Mouse (Mus musculus): ENCODE results near the gene Cfap299.
"Not testable (repeated sequence)": the region's sequence is repeated elsewhere in the genome, so short reads cannot be mapped to it uniquely, and the experiment has no call there.

Cfap299 gene

DNA sequence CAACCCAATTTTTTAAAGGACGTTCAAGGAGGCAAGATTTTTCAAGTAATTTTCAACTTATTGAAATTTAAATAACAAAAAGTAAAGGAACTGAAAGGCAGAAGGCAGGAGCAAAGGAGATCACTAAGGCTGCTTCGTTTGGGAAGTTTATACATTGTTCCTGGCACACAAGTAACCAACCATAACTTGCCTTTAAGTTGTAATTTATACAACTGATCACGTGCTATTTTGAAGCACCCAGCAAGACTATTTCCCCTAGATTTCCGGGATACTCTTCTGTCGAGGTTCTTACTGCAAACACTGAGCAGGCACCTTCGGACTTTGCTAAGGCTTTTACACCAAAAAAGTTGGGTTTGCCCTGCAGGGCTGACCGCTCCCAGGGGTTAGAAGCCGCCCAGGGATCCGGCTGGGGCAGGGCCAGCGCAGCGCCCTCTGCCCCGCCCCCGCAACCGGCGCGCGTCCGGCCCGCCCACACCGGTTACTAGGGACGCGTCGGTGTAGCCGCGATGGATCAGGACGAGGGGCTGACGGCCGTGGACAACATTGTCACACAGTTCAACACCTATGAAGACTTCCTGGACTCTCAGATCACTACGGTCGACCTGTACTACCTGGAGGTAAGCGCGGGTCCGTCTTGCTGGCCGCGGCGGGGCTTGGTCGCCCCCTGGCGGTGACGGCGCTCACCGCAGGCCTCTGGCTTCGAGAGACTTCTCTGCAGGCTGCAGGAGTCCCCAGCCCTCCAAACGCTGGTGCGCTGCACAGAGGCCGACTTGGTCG, at the start of gene Cfap299:
Gene Cfap299 (plus strand): TSS at position 457 of the 777 bp plus-strand sequence.
- peak; percentile 71 for DNase-seq

DNA sequence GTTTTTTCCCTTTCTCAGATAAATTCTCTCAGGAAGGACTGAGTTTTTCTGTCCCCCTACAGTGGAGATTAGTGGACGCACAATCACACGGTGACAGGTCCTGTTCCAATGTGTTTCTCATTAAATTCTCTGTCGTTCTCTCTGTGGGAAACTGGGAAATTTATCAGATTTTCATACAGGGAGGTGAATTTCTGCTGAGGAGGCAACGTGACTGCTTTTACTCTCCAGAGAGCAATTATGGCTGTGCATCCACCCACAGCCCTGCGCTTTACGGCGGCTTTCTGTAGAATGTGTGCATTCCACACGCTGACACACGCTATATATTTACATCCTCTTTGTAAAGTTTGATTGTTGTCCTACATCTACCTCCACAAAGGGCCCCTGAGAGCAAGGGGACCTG, 47.1 kb upstream of the Cfap299 start:
- no peak for DNase-seq

DNA sequence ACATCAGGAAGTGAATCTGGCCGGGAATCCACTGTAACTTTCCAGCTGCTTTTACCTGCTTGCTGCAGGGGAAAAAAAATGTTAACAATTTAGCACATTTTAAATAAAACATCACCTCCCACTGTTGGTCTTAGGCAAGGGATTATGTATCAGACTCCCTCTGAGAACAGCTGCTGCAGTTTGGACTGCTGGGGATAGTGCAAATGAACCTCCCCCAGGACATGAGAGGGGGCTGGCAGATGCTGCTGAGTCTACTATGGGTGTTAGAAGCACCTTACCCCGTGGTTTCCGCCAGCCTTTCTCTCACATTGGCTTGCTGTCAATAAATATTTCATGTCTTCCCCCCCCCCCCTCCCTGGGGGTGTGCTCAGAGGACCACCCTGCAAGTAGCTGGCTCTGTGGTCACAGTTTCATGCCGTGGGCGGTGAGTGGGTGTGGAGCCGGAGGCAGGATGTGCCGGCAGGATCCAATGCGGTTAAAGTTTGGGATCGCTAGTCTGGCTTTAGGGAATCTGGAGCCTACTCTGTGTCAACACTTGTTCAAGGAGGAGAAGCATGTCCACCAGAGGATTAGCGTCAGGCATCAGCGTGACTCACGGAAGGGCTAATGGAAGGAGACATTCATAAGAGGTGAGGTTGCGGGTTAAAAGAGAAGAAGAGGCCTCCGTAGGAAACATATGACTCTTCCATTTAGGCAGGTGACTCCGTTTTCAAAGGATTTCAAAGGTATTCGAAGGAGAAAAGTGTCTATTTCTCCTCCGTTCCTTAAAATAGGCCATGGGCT, 45.2 kb upstream of the Cfap299 start:
- no peak for DNase-seq

DNA sequence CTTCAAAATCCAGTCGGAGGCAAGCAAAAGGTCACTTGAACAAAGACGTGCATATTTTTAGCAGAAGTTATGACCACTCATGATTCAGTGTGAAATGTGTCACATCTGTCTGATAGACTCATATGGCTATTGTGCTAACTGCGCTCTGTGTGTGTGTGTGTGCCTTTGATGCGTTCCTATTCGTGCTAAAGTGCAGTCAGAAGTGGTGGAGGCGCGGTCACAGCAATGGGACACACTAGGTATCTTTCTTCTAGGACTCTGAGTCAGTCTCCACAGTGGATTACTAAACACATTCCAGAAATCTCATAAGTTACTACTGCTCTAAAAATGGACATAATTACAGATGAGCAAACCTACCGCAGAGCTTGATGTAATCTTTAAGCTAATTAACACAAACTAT, 38.5 kb upstream of the Cfap299 start:
- no peak for DNase-seq

DNA sequence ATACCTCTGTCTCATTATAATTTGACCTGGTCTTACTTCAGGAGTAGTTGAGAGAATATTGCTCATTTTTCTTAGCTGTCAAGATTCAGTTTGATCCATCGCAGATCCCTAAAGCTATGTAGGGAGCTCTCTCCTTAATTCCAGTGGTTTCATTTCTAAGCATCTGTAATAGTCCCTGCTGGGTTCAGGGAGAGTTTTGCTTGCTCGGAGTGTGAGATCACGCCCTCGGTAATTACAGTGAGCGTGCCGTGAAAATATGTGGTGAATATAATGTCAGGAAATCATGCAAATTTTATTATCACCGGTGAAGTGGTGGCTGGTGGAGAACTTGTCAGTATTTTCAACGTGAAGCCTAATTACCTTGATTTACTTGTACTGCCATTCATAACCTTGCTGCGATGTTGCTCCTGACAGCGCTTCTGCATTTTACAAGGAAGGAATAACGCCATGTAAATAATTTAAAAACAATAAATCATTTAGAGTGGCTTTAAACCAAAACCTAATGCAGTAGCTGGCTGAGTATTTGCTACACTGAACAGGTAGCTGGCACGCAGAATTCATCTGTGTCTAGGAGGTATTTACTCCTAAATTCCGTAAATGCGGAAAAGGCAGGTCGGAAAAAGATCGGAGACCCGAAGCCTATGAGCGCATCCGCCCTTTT, 36.6 kb upstream of the Cfap299 start:
- no peak for DNase-seq

DNA sequence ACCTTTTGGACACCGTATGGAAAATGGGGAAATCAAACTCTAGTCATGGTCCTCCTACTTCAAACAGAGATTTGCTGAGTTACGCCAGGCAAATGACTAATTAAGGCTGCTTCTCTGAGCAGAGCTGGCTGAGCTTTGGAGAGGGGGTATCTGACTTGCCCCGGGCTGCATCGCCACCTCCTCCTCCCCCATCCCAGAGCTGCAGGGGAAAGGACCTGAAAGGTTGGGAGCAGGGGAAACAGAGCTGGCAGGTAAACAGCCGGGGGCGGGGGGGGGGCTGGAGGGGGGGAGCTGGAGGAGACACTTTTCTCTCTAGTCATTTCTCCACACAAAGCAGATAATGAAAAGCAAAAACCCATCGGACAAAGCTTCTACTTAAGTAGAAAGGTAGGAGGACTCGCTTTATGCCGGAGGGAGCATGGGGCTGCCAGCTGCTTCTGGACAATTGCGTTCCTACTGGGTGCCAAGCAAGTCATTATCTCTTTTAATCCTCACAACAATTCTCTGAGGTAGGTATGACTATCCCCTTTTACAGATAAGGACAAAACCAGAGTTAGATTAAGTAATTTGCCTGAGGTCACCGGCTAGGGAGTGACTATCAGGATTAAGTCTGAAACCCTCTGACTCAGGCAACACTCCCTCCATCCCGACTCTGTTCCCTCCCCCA, 35.9 kb upstream of the Cfap299 start:
- DNase-seq = no peak

DNA sequence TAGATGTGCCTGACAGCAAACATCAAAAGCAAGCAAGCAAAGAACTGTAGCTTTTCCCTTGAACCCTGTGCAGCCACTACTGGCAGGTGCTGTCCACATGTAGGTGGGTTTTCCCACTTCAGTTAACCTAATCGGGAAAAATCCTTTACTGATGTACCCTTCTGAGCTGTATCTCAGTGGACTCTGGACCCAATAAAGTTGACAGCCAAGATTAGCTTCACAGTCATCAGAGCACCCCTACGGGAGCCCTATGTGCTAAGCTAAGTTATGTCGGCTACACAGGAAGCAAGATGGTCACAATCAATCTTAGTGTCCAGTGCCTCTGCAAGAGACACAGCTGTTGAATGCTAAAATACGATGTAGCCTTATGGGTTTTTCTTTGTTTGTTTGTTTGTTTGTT, 29.0 kb upstream of the Cfap299 start:
- DNase-seq = no peak

DNA sequence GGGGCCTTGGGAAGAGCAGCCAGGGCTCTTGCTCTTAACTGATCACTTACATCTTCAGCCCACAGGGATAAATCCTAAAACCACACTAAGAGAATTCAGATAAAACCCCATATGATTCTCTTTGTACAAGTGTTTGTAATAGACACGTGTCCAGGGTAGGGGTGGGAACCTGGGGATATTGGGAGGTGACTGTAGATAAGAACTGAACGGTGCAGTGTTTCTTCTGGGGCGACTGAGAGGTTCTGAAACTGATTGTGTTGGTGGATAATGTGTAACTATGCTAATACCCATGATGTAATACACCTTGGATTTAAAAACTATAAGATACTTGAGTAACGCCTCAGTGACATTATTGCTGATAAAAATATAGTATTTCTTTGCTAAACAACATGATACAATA, 23.4 kb upstream of the Cfap299 start:
- DNase-seq = no peak

DNA sequence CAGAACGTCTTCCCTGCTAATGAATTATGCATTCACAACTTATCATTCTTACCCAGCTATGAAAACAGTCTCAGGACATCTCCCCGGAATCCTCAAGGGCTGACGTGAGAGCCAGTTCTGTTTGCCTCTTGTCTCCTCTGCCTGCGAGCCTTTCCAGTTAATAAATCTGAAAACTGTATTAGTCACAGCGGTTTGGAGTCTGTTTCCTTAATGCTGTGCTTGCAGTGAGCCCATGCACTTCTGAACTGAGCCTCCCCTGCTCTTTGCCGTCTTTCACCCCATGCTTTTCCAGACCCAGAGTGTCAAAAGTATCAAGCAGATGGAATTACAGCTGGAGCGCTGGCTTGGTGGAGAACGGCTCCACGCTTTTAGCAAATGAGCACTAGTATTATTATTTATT, 22.6 kb upstream of the Cfap299 start:
- no peak for DNase-seq

DNA sequence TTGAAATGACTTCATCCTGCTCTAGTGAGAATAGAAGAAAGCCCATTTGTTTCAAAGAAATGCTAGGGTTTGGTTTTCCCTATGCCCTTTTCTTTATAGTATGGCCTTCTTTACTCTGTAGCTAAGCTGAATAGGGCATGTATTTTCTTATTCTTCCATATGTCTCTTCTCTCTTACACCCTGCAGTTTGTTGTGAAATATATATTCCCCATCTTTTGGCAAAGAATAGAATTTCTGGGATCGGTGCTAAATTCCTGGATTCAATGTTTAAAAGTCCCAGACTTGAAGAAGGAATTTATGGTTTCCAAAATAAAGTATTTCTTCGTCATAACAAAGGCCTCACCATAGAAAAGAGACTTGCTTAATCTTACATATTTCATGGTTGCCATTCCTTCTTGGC, 2.5 kb upstream of the Cfap299 start:
- no peak for DNase-seq

DNA sequence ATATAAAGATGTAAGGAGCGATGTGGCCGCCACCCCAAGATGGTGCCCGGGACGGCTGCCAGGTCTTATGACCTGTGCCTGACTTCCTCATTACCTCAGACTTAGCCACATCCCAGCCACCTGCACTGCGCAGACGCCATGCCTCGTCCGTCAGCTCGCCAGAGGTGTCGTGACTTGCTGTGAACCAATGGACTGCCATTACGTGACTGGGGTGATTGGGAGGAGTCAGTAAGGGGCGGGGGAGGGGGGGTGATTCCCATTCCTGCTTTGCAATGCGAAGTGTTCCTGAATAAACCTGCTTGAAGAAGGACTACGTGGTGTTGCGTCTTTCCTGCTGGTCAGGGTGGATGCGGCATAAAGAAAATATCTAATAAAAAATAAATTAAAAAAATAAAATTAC, 14.6 kb downstream of the Cfap299 start:
- not testable (repeated sequence) for DNase-seq

DNA sequence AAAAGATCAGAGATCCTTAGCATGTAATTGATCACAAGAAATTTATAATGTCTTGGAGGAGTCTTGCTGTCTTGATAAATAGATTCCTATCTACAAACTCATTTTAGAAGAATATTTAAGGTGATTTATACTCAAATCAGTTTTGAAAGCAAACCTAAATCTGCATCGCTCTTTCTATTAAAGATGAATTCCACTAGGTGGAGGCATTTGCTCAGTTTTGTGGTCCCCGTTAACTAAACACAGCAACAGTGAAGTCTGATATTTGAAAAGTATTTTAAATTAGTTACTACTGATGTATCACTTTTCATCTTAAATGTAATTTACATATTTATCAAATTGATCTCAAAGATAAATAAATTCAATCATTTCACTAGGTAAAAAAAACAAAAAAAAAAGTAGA, 15.5 kb downstream of the Cfap299 start:
- no peak for DNase-seq

DNA sequence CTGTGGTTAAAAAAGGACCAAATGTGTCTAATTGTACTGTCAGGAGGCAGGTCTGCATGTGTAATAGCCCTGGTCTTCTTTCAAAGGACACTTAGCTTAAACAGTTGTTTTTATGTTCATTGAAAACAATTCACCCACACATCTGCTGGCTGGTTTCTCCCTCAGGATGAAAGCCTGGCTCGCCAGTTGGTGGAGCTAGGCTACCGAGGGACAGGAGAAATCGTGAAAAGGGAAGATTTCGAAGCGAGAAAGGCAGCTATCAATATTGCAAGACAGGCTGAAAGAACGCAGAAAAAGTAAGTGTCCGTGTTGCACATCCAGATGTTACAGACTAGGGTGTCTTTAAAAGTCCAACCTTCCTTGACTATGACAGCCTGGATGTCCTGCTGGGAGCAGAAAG, 17.0 kb downstream of the Cfap299 start:
- no peak for DNase-seq

DNA sequence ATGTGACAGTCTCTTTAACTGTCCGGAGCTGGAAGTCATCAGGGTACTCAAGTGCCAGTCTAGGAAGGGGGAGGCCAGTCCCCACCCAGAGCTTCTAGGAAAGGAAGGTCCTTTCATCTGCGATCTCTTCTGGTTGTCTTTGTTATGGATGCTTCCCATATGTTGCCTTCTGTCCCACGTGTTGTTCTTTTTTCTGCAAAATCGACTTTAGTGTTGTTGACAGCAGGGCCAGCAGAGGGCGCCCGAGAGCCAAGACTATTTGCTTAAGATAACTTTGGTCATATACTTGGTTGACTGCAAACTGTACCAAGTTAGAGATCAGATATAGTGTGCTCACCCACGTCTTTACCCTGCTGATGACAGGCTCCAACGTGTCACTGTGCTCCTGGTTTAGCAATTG, 19.5 kb downstream of the Cfap299 start:
- peak; percentile 37 for DNase-seq

DNA sequence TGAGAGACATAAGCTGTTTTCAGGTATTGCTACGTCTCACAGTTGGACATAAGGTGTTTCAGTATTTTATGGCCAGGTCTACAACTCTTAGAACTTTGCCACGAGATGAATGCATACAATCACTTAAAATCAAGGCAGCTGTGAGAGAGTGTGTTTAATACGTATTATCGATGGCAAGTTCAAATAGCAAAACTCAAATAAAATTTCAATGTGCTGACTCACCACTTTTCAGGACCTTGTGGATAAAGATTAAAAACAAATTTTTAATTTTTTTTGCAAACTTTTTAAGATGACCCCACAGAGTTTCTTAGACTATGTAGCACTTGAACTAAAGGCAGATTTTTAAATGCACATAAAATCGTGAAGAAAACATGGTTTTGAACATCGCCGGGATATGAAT, 30.8 kb downstream of the Cfap299 start:
- no peak for DNase-seq

DNA sequence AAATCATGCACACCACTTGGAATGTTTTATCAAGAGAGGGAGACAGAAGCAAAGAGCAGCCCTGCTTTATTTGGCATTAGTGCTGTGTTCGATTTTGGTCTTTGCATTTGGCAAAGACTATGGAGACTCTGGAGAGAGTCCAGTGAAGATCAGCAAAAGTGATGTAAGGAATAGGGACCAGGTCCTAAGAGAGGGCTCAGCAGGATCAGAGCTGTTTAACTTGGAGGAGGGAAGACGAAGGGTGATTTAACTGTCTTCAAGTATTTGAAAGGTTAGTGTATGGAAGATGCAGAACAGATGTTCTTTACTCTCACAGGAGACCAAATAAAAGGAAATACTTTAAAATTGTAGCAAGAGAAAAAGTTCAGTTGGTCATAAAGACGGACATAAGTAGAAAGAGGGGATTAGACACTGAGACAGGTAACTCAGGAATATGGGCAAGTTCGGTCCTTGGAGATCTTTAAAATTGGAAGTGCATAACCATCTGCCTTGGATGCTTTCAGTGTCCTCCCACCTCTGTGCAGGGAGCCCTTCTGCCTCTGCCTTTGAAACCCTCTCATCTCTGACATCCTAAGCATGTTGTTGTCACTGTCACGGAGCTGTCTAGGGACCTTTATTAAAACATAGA, 31.8 kb downstream of the Cfap299 start:
- no peak for DNase-seq

DNA sequence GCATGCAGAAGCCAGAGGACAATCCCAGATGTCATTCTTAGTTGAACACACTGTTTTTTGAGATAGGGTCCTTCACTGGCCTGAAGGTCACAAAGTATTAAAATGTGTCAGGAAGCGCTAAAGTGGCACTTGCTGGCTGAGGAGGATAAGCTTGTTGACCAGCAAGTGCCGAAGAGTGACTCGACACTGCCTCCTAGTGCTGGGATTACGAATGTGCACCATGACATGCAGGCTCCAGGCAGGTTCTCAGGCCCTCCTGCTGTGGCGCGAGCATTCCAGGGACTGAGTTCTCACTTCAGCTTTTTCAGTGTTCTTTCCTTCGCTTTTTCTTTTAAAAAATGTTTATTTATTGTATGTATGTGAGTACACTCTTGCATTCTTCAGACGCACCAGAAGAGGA, 34.3 kb downstream of the Cfap299 start:
- DNase-seq = no peak

DNA sequence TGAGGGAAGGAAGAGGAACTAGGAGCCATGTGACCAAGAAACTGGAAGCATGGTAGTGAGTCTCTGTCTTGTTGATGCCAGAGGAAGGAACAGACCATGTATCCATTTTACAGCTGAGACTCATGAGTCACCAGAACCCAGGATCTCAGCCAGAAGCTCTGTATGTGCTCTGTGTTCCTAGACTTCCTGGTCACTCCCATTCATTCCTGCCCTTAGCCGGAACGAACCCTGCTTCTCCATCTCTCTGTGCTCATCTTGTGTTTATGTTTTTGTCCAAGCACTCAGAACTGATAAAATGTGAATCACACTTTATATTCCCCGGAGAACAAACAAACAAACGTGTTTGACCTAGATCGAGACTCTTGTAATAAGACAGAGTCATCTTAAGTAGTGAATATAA, 36.2 kb downstream of the Cfap299 start:
- no peak for DNase-seq

DNA sequence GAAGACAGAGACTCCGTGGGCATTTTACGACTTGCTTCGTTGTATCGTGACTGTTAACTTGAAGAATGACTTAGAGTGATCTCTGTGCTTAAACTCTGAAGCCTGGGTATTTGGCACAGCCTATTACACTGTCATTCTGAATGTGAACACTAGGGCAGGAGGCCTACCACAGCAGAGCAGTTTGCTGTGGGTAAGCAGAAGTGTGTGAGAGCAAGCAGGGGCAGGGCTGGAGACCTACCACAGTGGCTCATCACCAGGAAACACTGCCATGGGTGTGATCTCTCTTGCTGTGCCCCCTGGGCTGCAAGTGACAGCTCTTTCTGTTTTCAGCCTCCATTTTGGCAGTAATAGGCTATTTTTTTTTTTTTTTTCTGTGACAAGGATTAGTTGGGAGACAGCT, 39.7 kb downstream of the Cfap299 start:
- DNase-seq = no peak

DNA sequence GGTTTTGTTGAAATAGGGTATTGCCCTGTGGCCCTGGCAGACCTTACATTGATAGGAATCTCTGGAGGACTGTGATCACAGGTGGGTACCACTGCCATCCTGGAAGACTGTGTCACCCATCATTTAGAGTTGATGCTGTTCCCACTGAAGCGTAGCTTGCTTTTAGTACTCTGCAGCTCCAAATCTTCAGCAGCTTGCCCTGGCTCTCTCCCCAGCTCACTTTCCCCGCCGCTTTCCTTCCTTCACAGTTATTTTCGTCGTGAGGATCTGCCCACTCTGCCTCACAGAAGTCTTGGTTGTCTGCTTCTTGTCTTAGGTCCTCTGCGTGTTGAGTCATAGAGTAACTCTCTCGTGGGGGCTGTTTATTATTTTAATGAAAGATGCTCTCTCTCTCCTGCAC, 40.3 kb downstream of the Cfap299 start:
- no peak for DNase-seq

DNA sequence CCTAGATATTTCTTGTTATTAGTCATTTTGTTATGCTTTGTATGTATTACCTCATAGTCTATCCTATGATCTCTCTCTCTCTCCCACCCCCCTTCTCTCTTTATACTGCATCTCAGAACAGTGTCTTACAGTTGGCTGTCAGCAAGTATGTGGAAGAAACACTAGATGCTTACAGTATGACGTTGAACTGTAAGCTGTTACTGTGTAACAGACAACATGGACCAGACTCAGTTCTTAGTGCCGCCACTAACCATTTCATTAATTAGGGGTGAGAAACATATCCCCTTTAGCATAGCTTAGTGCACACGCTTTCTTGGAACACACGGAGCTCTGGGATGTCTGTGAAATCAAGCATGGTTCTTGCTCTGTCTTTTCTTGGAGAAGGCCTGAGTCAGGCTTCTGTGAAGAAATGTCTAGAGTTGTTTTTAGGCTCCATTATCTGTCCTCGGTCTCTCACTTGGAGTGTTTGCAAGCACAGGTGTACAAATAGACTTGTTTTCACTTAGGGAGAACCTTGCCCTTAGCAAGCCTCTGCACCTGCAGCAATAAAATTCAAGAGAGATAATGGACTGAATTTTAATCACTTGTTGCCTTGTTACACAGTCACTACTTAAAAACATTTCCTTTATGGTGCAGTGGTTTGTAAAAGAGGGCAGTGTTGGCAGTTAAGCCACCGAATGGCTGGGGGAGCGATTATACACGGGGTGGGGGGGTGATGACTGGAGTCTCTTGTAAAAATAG, 47.1 kb downstream of the Cfap299 start:
- no peak for DNase-seq

DNA sequence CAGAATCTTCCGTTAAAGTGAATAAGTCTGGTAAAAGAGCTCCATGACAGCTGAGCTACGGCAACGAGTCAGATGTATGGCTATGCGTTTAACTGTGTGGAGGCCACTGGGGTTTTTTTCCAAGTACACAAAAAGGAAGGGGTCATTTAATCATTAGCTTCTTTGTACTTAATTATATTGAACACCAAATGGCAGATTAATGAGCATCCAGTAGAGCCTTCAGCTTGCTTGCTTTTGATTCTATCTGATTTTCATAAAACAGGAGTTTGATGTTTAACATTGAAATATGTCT, 47.6 kb downstream of the Cfap299 start:
- no peak for DNase-seq

All from thymus, postnatal 14 days (tissue).